Mouse (Mus musculus): ENCODE data around the gene Zfp362. TPM values are rescaled to one million over a fixed set of nuclear protein-coding genes. Genes with fewer than 3 reads are reported as not detected.

Gene Zfp362
- polyA plus RNA-seq, 1 experiment, result 14.0 TPM

GRCm38 (mm10) chr4:128801675-128802465, 4.0 kb downstream of the Zfp362 start:
- no peak for DNase-seq (ENCODE audit: low spot score)

- DNase-seq (ENCODE audit: low spot score), result no peak
Measured at GRCm38 (mm10) chr4:128796788-128797187, 9.1 kb downstream of the Zfp362 start.

GRCm38 (mm10) chr4:128795596-128795995, 10.2 kb downstream of the Zfp362 start:
- DNase-seq (ENCODE audit: low spot score), result no peak

GRCm38 (mm10) chr4:128794198-128794597, 11.6 kb downstream of the Zfp362 start:
- no peak for DNase-seq (ENCODE audit: low spot score)

GRCm38 (mm10) chr4:128793710-128794109, 12.1 kb downstream of the Zfp362 start:
- no peak for DNase-seq (ENCODE audit: low spot score)

GRCm38 (mm10) chr4:128789646-128790045, 16.2 kb downstream of the Zfp362 start:
- no peak for DNase-seq (ENCODE audit: low spot score)

- no peak for DNase-seq (ENCODE audit: low spot score)
Measured at GRCm38 (mm10) chr4:128788108-128788507, 17.7 kb downstream of the Zfp362 start.

GRCm38 (mm10) chr4:128787023-128787939, 18.6 kb downstream of the Zfp362 start:
- no peak for DNase-seq (ENCODE audit: low spot score)

GRCm38 (mm10) chr4:128785921-128786654, 19.8 kb downstream of the Zfp362 start:
- DNase-seq (ENCODE audit: low spot score), result no peak

GRCm38 (mm10) chr4:128784950-128785631, 20.8 kb downstream of the Zfp362 start:
- no peak for DNase-seq (ENCODE audit: low spot score)

- no peak for DNase-seq (ENCODE audit: low spot score)
Measured at GRCm38 (mm10) chr4:128782645-128783044, 23.2 kb downstream of the Zfp362 start.

GRCm38 (mm10) chr4:128782037-128782436, 23.8 kb downstream of the Zfp362 start:
- DNase-seq (ENCODE audit: low spot score), result no peak

- DNase-seq (ENCODE audit: low spot score), result no peak
Measured at GRCm38 (mm10) chr4:128777593-128777992, 28.3 kb downstream of the Zfp362 start.

- peak; percentile 74 for DNase-seq (ENCODE audit: low spot score)
Measured at GRCm38 (mm10) chr4:128776568-128777289, 29.1 kb downstream of the Zfp362 start.

- DNase-seq (ENCODE audit: low spot score), result no peak
Measured at GRCm38 (mm10) chr4:128774467-128774866, 31.4 kb downstream of the Zfp362 start.

- DNase-seq (ENCODE audit: low spot score), result no peak
Measured at GRCm38 (mm10) chr4:128773820-128774219, 32.0 kb downstream of the Zfp362 start.

- no peak for DNase-seq (ENCODE audit: low spot score)
Measured at GRCm38 (mm10) chr4:128770698-128771097, 35.1 kb downstream of the Zfp362 start.

GRCm38 (mm10) chr4:128769569-128770355, 36.1 kb downstream of the Zfp362 start:
- no peak for DNase-seq (ENCODE audit: low spot score)

- no peak for DNase-seq (ENCODE audit: low spot score)
Measured at GRCm38 (mm10) chr4:128768120-128768519, 37.7 kb downstream of the Zfp362 start.

GRCm38 (mm10) chr4:128766929-128767328, 38.9 kb downstream of the Zfp362 start:
- no peak for DNase-seq (ENCODE audit: low spot score)
